In genomic region chr11:96028130-96028529, GRCm38 (mm10) we compare ENCODE assay signal across 49 mouse cellular contexts. TPM values are rescaled to one million over a fixed set of nuclear protein-coding genes. Genes with fewer than 3 reads are reported as not detected.
"Had no signal": no experiment of that assay in that cellular context is flagged by ENCODE, and none has a peak within 500 bp of the region (broad histone marks: within the 10 kb centered on the region; RNA-seq: fewer than 3 reads in every experiment).

No protein-coding gene starts in this region.

- H3K36me3 ChIP-seq: heart, embryonic 10.5 days; heart, embryonic 12.5 days; heart, embryonic 13.5 days; heart, embryonic 15.5 days; hindbrain, embryonic 10.5 days; hindbrain, embryonic 12.5 days; hindbrain, embryonic 13.5 days; hindbrain, embryonic 15.5 days; intestine, embryonic 15.5 days; kidney, embryonic 15.5 days had no signal

- H3K27me3 ChIP-seq: heart, embryonic 12.5 days; heart, embryonic 13.5 days; heart, embryonic 15.5 days; hindbrain, embryonic 15.5 days; intestine, embryonic 15.5 days had no signal

- H3K4me1 ChIP-seq: heart, embryonic 10.5 days; heart, embryonic 12.5 days; heart, embryonic 13.5 days; heart, embryonic 15.5 days; hindbrain, embryonic 10.5 days; hindbrain, embryonic 12.5 days; hindbrain, embryonic 13.5 days; hindbrain, embryonic 15.5 days; intestine, embryonic 15.5 days; kidney, embryonic 15.5 days had no signal

- DNase-seq: heart, postnatal 10 days; heart, postnatal 14 days; heart, postnatal 36 days; heart, postnatal 4 days; kidney, adult 11 months; kidney, adult 18-20 months; kidney, adult 2 months; kidney, adult 8-10 months; kidney, adult 9 months; kidney, postnatal 10 days; kidney, postnatal 14 days; kidney, postnatal 36 days; kidney, postnatal 4 days; layer of hippocampus, adult 9-11 months; layer of hippocampus, postnatal 36 days had no signal

- H3K9me3 ChIP-seq: heart, embryonic 10.5 days; heart, embryonic 12.5 days; heart, embryonic 15.5 days; hindbrain, embryonic 10.5 days; hindbrain, embryonic 12.5 days; hindbrain, embryonic 13.5 days; hindbrain, embryonic 15.5 days; intestine, embryonic 15.5 days; kidney, embryonic 15.5 days had no signal

- H3K9ac ChIP-seq: heart, embryonic 15.5 days; hindbrain, embryonic 12.5 days; hindbrain, embryonic 13.5 days; hindbrain, embryonic 14.5 days; hindbrain, embryonic 15.5 days; intestine, embryonic 15.5 days; kidney, embryonic 15.5 days had no signal

- H3K4me3 ChIP-seq: heart, embryonic 10.5 days; heart, embryonic 12.5 days; heart, embryonic 13.5 days; heart, embryonic 15.5 days; hindbrain, embryonic 10.5 days; hindbrain, embryonic 12.5 days; hindbrain, embryonic 13.5 days; hindbrain, embryonic 15.5 days; intestine, embryonic 15.5 days; kidney, embryonic 15.5 days; layer of hippocampus, adult 2 months had no signal

- H3K27ac ChIP-seq: heart, embryonic 10.5 days; heart, embryonic 13.5 days; heart, embryonic 15.5 days; hindbrain, embryonic 10.5 days; hindbrain, embryonic 12.5 days; hindbrain, embryonic 13.5 days; hindbrain, embryonic 14.5 days; hindbrain, embryonic 15.5 days; hindbrain, postnatal 0 days; intestine, embryonic 15.5 days; kidney, embryonic 15.5 days; kidney, postnatal 0 days; layer of hippocampus, adult 2 months had no signal

- ATAC-seq: hindbrain, embryonic 16.5 days; hindbrain, postnatal 0 days; inflammation-experienced regulatory T-cells, adult 6 months; intestine, embryonic 15.5 days; intestine, embryonic 16.5 days; intestine, postnatal 0 days had no signal

- H3K4me2 ChIP-seq: heart, embryonic 11.5 days; heart, embryonic 12.5 days; heart, embryonic 13.5 days; heart, embryonic 15.5 days; hindbrain, embryonic 12.5 days; hindbrain, embryonic 13.5 days; hindbrain, embryonic 14.5 days; hindbrain, embryonic 15.5 days; intestine, embryonic 15.5 days; kidney, embryonic 15.5 days had no signal

RNA-seq across cellular contexts. Expression of gene Gip, which starts 3.8 kb away (rescaled TPM):
- total RNA-seq: heart, adult 8-10 months; heart, postnatal 10 days; heart, postnatal 14 days; heart, postnatal 25 days; heart, postnatal 36 days; heart, postnatal 4 days; hematopoietic stem cell, adult 5-6 weeks; hindbrain, postnatal 0 days; layer of hippocampus, adult 18-20 months; layer of hippocampus, adult 2 months; layer of hippocampus, adult 8-10 months; layer of hippocampus, postnatal 10 days; layer of hippocampus, postnatal 14 days; layer of hippocampus, postnatal 25 days; layer of hippocampus, postnatal 36 days had no signal
- polyA plus RNA-seq: heart, embryonic 10.5 days; heart, embryonic 11.5 days; heart, embryonic 12.5 days; heart, embryonic 13.5 days; heart, embryonic 14.5 days; heart, embryonic 15.5 days; heart, embryonic 16.5 days; heart, postnatal 0 days; hindbrain, embryonic 10.5 days; hindbrain, embryonic 11.5 days; hindbrain, embryonic 12.5 days; hindbrain, embryonic 13.5 days; hindbrain, embryonic 14.5 days; hindbrain, embryonic 15.5 days; hindbrain, embryonic 16.5 days; hindbrain, postnatal 0 days; inflammation-experienced regulatory T-cells, adult 6 months; kidney, adult 2 months; kidney, embryonic 14.5 days; kidney, embryonic 15.5 days; kidney, embryonic 16.5 days; kidney, postnatal 0 days had no signal

RNA-seq across cellular contexts. Expression of gene Igf2bp1, which starts 22.4 kb away (rescaled TPM):
- total RNA-seq: hematopoietic stem cell, adult 5-6 weeks; layer of hippocampus, adult 18-20 months; layer of hippocampus, adult 2 months; layer of hippocampus, adult 8-10 months; layer of hippocampus, postnatal 36 days had no signal
- polyA plus RNA-seq: inflammation-experienced regulatory T-cells, adult 6 months; large intestine, adult 2 months had no signal
